Mouse (Mus musculus) heart, embryonic 16.5 days (tissue): Measurements from ENCODE around the gene Msl1. TPM values are rescaled to one million over a fixed set of nuclear protein-coding genes. Genes with fewer than 3 reads are reported as not detected.

Experiments used
- ATAC-seq: fragments of 200-750 bp; cut with Nextera tagmentation; replicated peaks from 2 replicates; pipeline ENCODE4 v1.8.0; 2017; ENCODE audit warnings: moderate number of reproducible peaks; ENCODE audit not compliant: insufficient read depth, low FRiP score; ENCODE audit errors: extremely low read depth
- H3K27ac ChIP-seq: fragments of 300-500 bp; sonication (generic); 2 replicates; pipeline ENCODE4 v1.5.1; 2014; ENCODE audit warnings: mild to moderate bottlenecking, low read length, control low read depth, moderate library complexity
- H3K27me3 ChIP-seq: fragments of 300-500 bp; sonication (generic); 2 replicates; pipeline ENCODE4 v1.6.1; 2014; ENCODE audit warnings: low read length, mixed read lengths; ENCODE audit not compliant: control insufficient read depth, insufficient read depth
- H3K36me3 ChIP-seq: fragments of 300-500 bp; sonication (generic); 2 replicates; pipeline ENCODE4 v1.6.1; 2014; ENCODE audit not compliant: control insufficient read depth, insufficient read depth
- H3K4me1 ChIP-seq: fragments of 300-500 bp; sonication (generic); 2 replicates; pipeline ENCODE4 v1.6.1; 2014; ENCODE audit warnings: low read length, mixed read lengths; ENCODE audit not compliant: control insufficient read depth, insufficient read depth
- H3K4me2 ChIP-seq: fragments of 300-500 bp; sonication (generic); 2 replicates; pipeline ENCODE4 v1.6.1; 2014; ENCODE audit warnings: low read depth, mild to moderate bottlenecking, control low read depth, low read length
- H3K4me3 ChIP-seq: fragments of 300-500 bp; sonication (generic); 2 replicates; pipeline ENCODE4 v1.5.1; 2014; ENCODE audit warnings: mild to moderate bottlenecking, control low read depth, low read length
- H3K9ac ChIP-seq: fragments of 300-500 bp; sonication (generic); 2 replicates; pipeline ENCODE4 v1.6.1; 2014; ENCODE audit warnings: low read length, control low read depth
- H3K9me3 ChIP-seq: fragments of 300-500 bp; sonication (generic); replicated peaks from 2 replicates; pipeline ENCODE4 v1.6.1; 2016; ENCODE audit warnings: low read length; ENCODE audit not compliant: control insufficient read depth
- WGBS: fragments of 180-500 bp; shearing (Covaris S2); extraction: QIAGEN DNeasy Blood & Tissue Kit; methylation state at CpG from one replicate; pipeline ENCODE4 v1.1.7; 2014; 5-methylcytosine and 5-hydroxymethylcytosine counted together
- polyA plus RNA-seq: library from polyadenylated mRNA; unstranded; fragments of >200 nt; fragmentation: Nextera tagmentation; extraction: Ambion mirVana; gene quantifications from 2 replicates; pipeline ENCODE4 v1.2.1, GENCODE M21; 2015

Msl1 gene
- polyA plus RNA-seq, 1 experiment from 2014 or later, result 15.2 TPM

- Histone ChIP-seq H3K4me2 (peak overlapping the region; percentile 52), H3K27ac (peak overlapping the region; percentile 94), H3K4me3 (peak overlapping the region; percentile 36), H3K4me1 (peaks cover 87% of the 10 kb centered on the region), H3K36me3 (peaks cover 28% of the 10 kb centered on the region), H3K27me3 (no peaks in the 10 kb centered on the region), H3K9ac (peak overlapping the region; percentile 72), H3K9me3 (no peaks in the 10 kb centered on the region)
- ATAC-seq, result peak; percentile 29
- 18% methylated on average over 35 of the region's 39 CpGs for WGBS
These were observed 26.9 kb upstream of the Msl1 start for GRCm38 (mm10) chr11:98768127-98769006.

- Histone ChIP-seq H3K9ac (0 out of 2 replicates have a peak overlapping the region, but pooled peaks have one; percentile 72), H3K27ac (peak overlapping the region; percentile 94), H3K4me1 (peaks cover 93% of the 10 kb centered on the region), H3K27me3 (no peaks in the 10 kb centered on the region), H3K36me3 (peaks cover 24% of the 10 kb centered on the region), H3K4me3 (no peak overlapping the region), H3K9me3 (no peaks in the 10 kb centered on the region), H3K4me2 (peak overlapping the region; percentile 52; the same call in 1 of the 2 replicates)
- ATAC-seq, result no peak
- 68% methylated on average over 25 of the region's 25 CpGs for WGBS
These were observed 26.0 kb upstream of the Msl1 start for GRCm38 (mm10) chr11:98769007-98769954.

- H3K4me1 ChIP-seq, result peaks cover 91% of the 10 kb centered on the region
- no peak overlapping the region for H3K9ac ChIP-seq
- H3K36me3 ChIP-seq, result peaks cover 18% of the 10 kb centered on the region
- WGBS, result 87% methylated on average over 26 of the region's 26 CpGs
- H3K4me3 ChIP-seq, result no peak overlapping the region
- ATAC-seq, result no peak
- H3K27ac ChIP-seq, result peak overlapping the region; percentile 94
- H3K4me2 ChIP-seq, result no peak overlapping the region
- H3K9me3 ChIP-seq, result no peaks in the 10 kb centered on the region
- no peaks in the 10 kb centered on the region for H3K27me3 ChIP-seq
These were observed 25.0 kb upstream of the Msl1 start for GRCm38 (mm10) chr11:98770096-98770975.

- Histone ChIP-seq H3K4me1 (peaks cover 89% of the 10 kb centered on the region), H3K9ac (peak overlapping the region; percentile 3), H3K27me3 (no peaks in the 10 kb centered on the region), H3K9me3 (no peaks in the 10 kb centered on the region), H3K36me3 (peaks cover 18% of the 10 kb centered on the region), H3K4me3 (no peak overlapping the region), H3K4me2 (no peak overlapping the region; the same call in 1 of the 2 replicates), H3K27ac (peak overlapping the region; percentile 94)
- 89% methylated on average over 18 of the region's 18 CpGs for WGBS
- ATAC-seq, result no peak
These were observed 24.2 kb upstream of the Msl1 start for GRCm38 (mm10) chr11:98771131-98771530.

GRCm38 (mm10) chr11:98771844-98772525, 23.3 kb upstream of the Msl1 start:
- Histone ChIP-seq H3K4me2 (peak overlapping the region; percentile 57), H3K4me3 (peak overlapping the region; percentile 2), H3K27ac (peak overlapping the region; percentile 94), H3K9ac (peak overlapping the region; percentile 11), H3K36me3 (peaks cover 18% of the 10 kb centered on the region), H3K9me3 (no peaks in the 10 kb centered on the region), H3K27me3 (no peaks in the 10 kb centered on the region), H3K4me1 (peaks cover 89% of the 10 kb centered on the region)
- 50% methylated on average over 11 of the region's 11 CpGs for WGBS
- ATAC-seq, result no peak

- peak overlapping the region; percentile 94 for H3K27ac ChIP-seq
- H3K27me3 ChIP-seq, result no peaks in the 10 kb centered on the region
- H3K4me1 ChIP-seq, result peaks cover 88% of the 10 kb centered on the region
- peaks cover 18% of the 10 kb centered on the region for H3K36me3 ChIP-seq
- peak; percentile 42 for ATAC-seq
- H3K9ac ChIP-seq, result peak overlapping the region; percentile 11
- H3K4me3 ChIP-seq, result peak overlapping the region; percentile 2
- no peaks in the 10 kb centered on the region for H3K9me3 ChIP-seq
- H3K4me2 ChIP-seq, result peak overlapping the region; percentile 90
- WGBS, result 18% methylated on average over 8 of the region's 8 CpGs
These were observed 22.6 kb upstream of the Msl1 start for GRCm38 (mm10) chr11:98772667-98773171.

- Histone ChIP-seq H3K27ac (peak overlapping the region; percentile 95), H3K9ac (peak overlapping the region; percentile 72), H3K9me3 (no peaks in the 10 kb centered on the region), H3K4me3 (peak overlapping the region; percentile 61), H3K36me3 (peaks cover 18% of the 10 kb centered on the region), H3K27me3 (no peaks in the 10 kb centered on the region), H3K4me2 (peak overlapping the region; percentile 90), H3K4me1 (peaks cover 81% of the 10 kb centered on the region)
- under 1% methylated on average over 37 of the region's 37 CpGs for WGBS
- peak; percentile 77 for ATAC-seq
These were observed 21.6 kb upstream of the Msl1 start for GRCm38 (mm10) chr11:98773635-98774295.
